Mouse (Mus musculus) G1E (cell line): ENCODE measurements around the gene Fas. TPM values are rescaled to one million over a fixed set of nuclear protein-coding genes. Genes with fewer than 3 reads are reported as not detected.

Experiments
- ATAC-seq: 2 replicates; pipeline ENCODE4 v1.8.0; 2016; ENCODE audit warnings: mild to moderate bottlenecking; ENCODE audit not compliant: insufficient number of reproducible peaks, poor library complexity, low FRiP score, severe bottlenecking; ENCODE audit errors: extremely low read depth
- DNase-seq: peaks from one replicate; pipeline ENCODE4 v3.0.0; 2012; ENCODE audit warnings: low spot score
- H3K27me3 ChIP-seq: 2 replicates; pipeline ENCODE4 v1.6.1; 2012; ENCODE audit warnings: mild to moderate bottlenecking, low read length, inconsistent platforms; ENCODE audit not compliant: insufficient read depth
- H3K36me3 ChIP-seq: replicated peaks from 2 replicates; pipeline ENCODE3; 2012; ENCODE audit warnings: mild to moderate bottlenecking, inconsistent platforms
- H3K4me1 ChIP-seq: 2 replicates; pipeline ENCODE4 v1.6.1; 2012; ENCODE audit warnings: low read depth, low read length, inconsistent platforms, mixed read lengths; ENCODE audit not compliant: insufficient read depth
- H3K4me3 ChIP-seq: 2 replicates; pipeline ENCODE4 v1.5.1; 2012; ENCODE audit warnings: low read depth, mild to moderate bottlenecking, inconsistent platforms, low read length, moderate library complexity, mixed read lengths
- H3K9me3 ChIP-seq: replicated peaks from 2 replicates; pipeline ENCODE4 v1.6.1; 2012; ENCODE audit warnings: inconsistent platforms
- CTCF ChIP-seq: IDR thresholded peaks from 2 replicates; pipeline ENCODE4 v1.5.1; 2012; ENCODE audit warnings: low read depth, low read length, inconsistent platforms, mixed read lengths
- GATA1 ChIP-seq: IDR thresholded peaks from 2 replicates; pipeline ENCODE4 v1.6.1; 2012; ENCODE audit warnings: borderline replicate concordance, low read length, inconsistent platforms, mixed read lengths
- GATA2 ChIP-seq: IDR thresholded peaks from 2 replicates; pipeline ENCODE4 v1.6.1; 2012; ENCODE audit warnings: low read depth, low read length, inconsistent platforms, borderline replicate concordance
- POLR2AphosphoS5 ChIP-seq: IDR thresholded peaks from 2 replicates; pipeline ENCODE4 v1.6.1; 2012; ENCODE audit warnings: low read depth, low read length, inconsistent platforms; ENCODE audit not compliant: insufficient replicate concordance
- TAL1 ChIP-seq: conservative IDR thresholded peaks from 2 replicates; pipeline ENCODE4 v1.6.1; 2012; ENCODE audit warnings: low read depth, low read length, inconsistent platforms, mixed read lengths
- polyA plus RNA-seq: library from polyadenylated mRNA; stranded (reverse); fragments of >175 nt; gene quantifications from 2 replicates; pipeline ENCODE4 v1.2.3, GENCODE M21; 2012
- total RNA-seq, 2 experiments: library from RNA; stranded (forward) in 1 of 2; stranded (reverse) in 1 of 2; fragments of 200-1000 nt in 1 of 2; fragments of >200 nt in 1 of 2; fragmentation: Nextera tagmentation in 1 of 2; gene quantifications; 2 replicates each; pipeline ENCODE4 v1.2.3; 2014 to 2017

Gene Fas
- total and polyA plus RNA-seq, 3 experiments: not detected

- no peak for ATAC-seq
- DNase-seq: no peak
- no peaks in the 10 kb centered on the region for H3K4me1 ChIP-seq
- peaks cover 5% of the 10 kb centered on the region; the same call in 1 of the 2 replicates for H3K27me3 ChIP-seq
- H3K9me3 ChIP-seq: no peaks in the 10 kb centered on the region
- no peaks in the 10 kb centered on the region for H3K36me3 ChIP-seq
- no peak overlapping the region for H3K4me3 ChIP-seq
- no peak for TF ChIP-seq GATA2
- no peak for TF ChIP-seq TAL1
- TF ChIP-seq GATA1: no peak
- no peak for TF ChIP-seq POLR2AphosphoS5
- TF ChIP-seq CTCF: no peak
Measured at GRCm38 (mm10) chr19:34312151-34312728, 21.8 kb downstream of the Fas start.

- H3K27me3 ChIP-seq: no peaks in the 10 kb centered on the region
- ATAC-seq (no peak), DNase-seq (no peak)
- H3K4me1 ChIP-seq: no peaks in the 10 kb centered on the region
- TF ChIP-seq TAL1: no peak
- no peak for TF ChIP-seq POLR2AphosphoS5
- no peak for TF ChIP-seq GATA2
- no peak for TF ChIP-seq CTCF
- no peak for TF ChIP-seq GATA1
- no peak overlapping the region for H3K4me3 ChIP-seq
- H3K36me3 ChIP-seq: no peaks in the 10 kb centered on the region
- no peaks in the 10 kb centered on the region for H3K9me3 ChIP-seq
Measured at GRCm38 (mm10) chr19:34328051-34328450, 37.6 kb downstream of the Fas start.

GRCm38 (mm10) chr19:34334300-34334699, 43.8 kb downstream of the Fas start:
- Histone ChIP-seq H3K4me3 (no peak overlapping the region), H3K9me3 (no peaks in the 10 kb centered on the region), H3K27me3 (no peaks in the 10 kb centered on the region), H3K4me1 (no peaks in the 10 kb centered on the region), H3K36me3 (no peaks in the 10 kb centered on the region)
- peak; percentile 8 for DNase-seq
- ATAC-seq: no peak
- TF ChIP-seq GATA1 (no peak), CTCF (peak; percentile 53)

GRCm38 (mm10) chr19:34344702-34345101, 54.2 kb downstream of the Fas start:
- Histone ChIP-seq H3K36me3 (no peaks in the 10 kb centered on the region), H3K4me1 (no peaks in the 10 kb centered on the region), H3K27me3 (no peaks in the 10 kb centered on the region), H3K9me3 (no peaks in the 10 kb centered on the region), H3K4me3 (no peak overlapping the region)
- TF ChIP-seq GATA1 (no peak), POLR2AphosphoS5 (no peak), TAL1 (no peak), CTCF (no peak), GATA2 (no peak)
- ATAC-seq: no peak
- DNase-seq: no peak

- ATAC-seq (no peak), DNase-seq (no peak)
- no peaks in the 10 kb centered on the region for H3K9me3 ChIP-seq
- no peaks in the 10 kb centered on the region for H3K27me3 ChIP-seq
- no peak for TF ChIP-seq GATA1
- no peak for TF ChIP-seq POLR2AphosphoS5
- no peak for TF ChIP-seq CTCF
- no peak for TF ChIP-seq GATA2
- no peak for TF ChIP-seq TAL1
- H3K36me3 ChIP-seq: no peaks in the 10 kb centered on the region
- no peak overlapping the region for H3K4me3 ChIP-seq
- H3K4me1 ChIP-seq: no peaks in the 10 kb centered on the region
Measured at GRCm38 (mm10) chr19:34345616-34346267, 55.3 kb downstream of the Fas start.

- ATAC-seq (no peak), DNase-seq (no peak)
- no peaks in the 10 kb centered on the region for H3K36me3 ChIP-seq
- H3K9me3 ChIP-seq: no peaks in the 10 kb centered on the region
- no peaks in the 10 kb centered on the region for H3K27me3 ChIP-seq
- TF ChIP-seq CTCF (no peak), GATA1 (no peak), TAL1 (no peak), GATA2 (no peak), POLR2AphosphoS5 (no peak)
- H3K4me3 ChIP-seq: no peak overlapping the region
- H3K4me1 ChIP-seq: no peaks in the 10 kb centered on the region
Measured at GRCm38 (mm10) chr19:34353291-34353805, 62.9 kb downstream of the Fas start.
